Mouse (Mus musculus): ENCODE results near the gene Naa80. TPM values are rescaled to one million over a fixed set of nuclear protein-coding genes. Genes with fewer than 3 reads are reported as not detected.
A peak's percentile ranks its signal among the peaks of the same experiment; 100 is the strongest.

Gene Naa80
- polyA plus RNA-seq, 1 experiment = 11.3 TPM

- TF ChIP-seq POLR2A (IDR thresholded peaks at IDR 0.05; ENCODE audit: low read depth, low read length) (no peak), CTCF (IDR thresholded peaks at IDR 0.05; ENCODE audit: borderline replicate concordance, insufficient read depth, low read length) (no peak)
- H3K4me3 ChIP-seq (ENCODE audit: insufficient read depth, low read length) = no peak overlapping the region
- peaks cover 32% of the 10 kb centered on the region for H3K4me1 ChIP-seq (ENCODE audit: control insufficient read depth, insufficient read depth, low read length)
- H3K27ac ChIP-seq (ENCODE audit: insufficient read depth, low read length) = no peak overlapping the region
These were observed 46.3 kb downstream of the Naa80 start for GRCm38 (mm10) chr9:107624951-107625350.

GRCm38 (mm10) chr9:107625351-107626128, 46.9 kb downstream of the Naa80 start:
- TF ChIP-seq POLR2A (IDR thresholded peaks at IDR 0.05; ENCODE audit: low read depth, low read length) (no peak), CTCF (IDR thresholded peaks at IDR 0.05; ENCODE audit: borderline replicate concordance, insufficient read depth, low read length) (no peak)
- no peak overlapping the region for H3K4me3 ChIP-seq (ENCODE audit: insufficient read depth, low read length)
- 0 out of 2 replicates have a peak overlapping the region, but pooled peaks have one; percentile 29 for H3K27ac ChIP-seq (ENCODE audit: insufficient read depth, low read length)
- peaks cover 28% of the 10 kb centered on the region for H3K4me1 ChIP-seq (ENCODE audit: control insufficient read depth, insufficient read depth, low read length)

- no peak for TF ChIP-seq CTCF (IDR thresholded peaks at IDR 0.05; ENCODE audit: borderline replicate concordance, insufficient read depth, low read length)
- no peak for TF ChIP-seq POLR2A (IDR thresholded peaks at IDR 0.05; ENCODE audit: low read depth, low read length)
- peaks cover 29% of the 10 kb centered on the region for H3K4me1 ChIP-seq (ENCODE audit: control insufficient read depth, insufficient read depth, low read length)
- H3K27ac ChIP-seq (ENCODE audit: insufficient read depth, low read length) = peak overlapping the region; percentile 29
- H3K4me3 ChIP-seq (ENCODE audit: insufficient read depth, low read length) = no peak overlapping the region
These were observed 47.6 kb downstream of the Naa80 start for GRCm38 (mm10) chr9:107626158-107626843.

- Histone ChIP-seq H3K4me1 (ENCODE audit: control insufficient read depth, insufficient read depth, low read length) (peaks cover 28% of the 10 kb centered on the region), H3K4me3 (ENCODE audit: insufficient read depth, low read length) (no peak overlapping the region), H3K27ac (ENCODE audit: insufficient read depth, low read length) (peak overlapping the region; percentile 44)
- peak; percentile 86 for TF ChIP-seq CTCF (IDR thresholded peaks at IDR 0.05; ENCODE audit: borderline replicate concordance, insufficient read depth, low read length)
- TF ChIP-seq POLR2A (IDR thresholded peaks at IDR 0.05; ENCODE audit: low read depth, low read length) = no peak
These were observed 48.2 kb downstream of the Naa80 start for GRCm38 (mm10) chr9:107626844-107627277.

- H3K27ac ChIP-seq (ENCODE audit: insufficient read depth, low read length) = peak overlapping the region; percentile 22
- TF ChIP-seq CTCF (IDR thresholded peaks at IDR 0.05; ENCODE audit: borderline replicate concordance, insufficient read depth, low read length) = no peak
- TF ChIP-seq POLR2A (IDR thresholded peaks at IDR 0.05; ENCODE audit: low read depth, low read length) = no peak
- peaks cover 28% of the 10 kb centered on the region for H3K4me1 ChIP-seq (ENCODE audit: control insufficient read depth, insufficient read depth, low read length)
- H3K4me3 ChIP-seq (ENCODE audit: insufficient read depth, low read length) = no peak overlapping the region
These were observed 48.9 kb downstream of the Naa80 start for GRCm38 (mm10) chr9:107627387-107628255.

GRCm38 (mm10) chr9:107628721-107629410, 50.2 kb downstream of the Naa80 start:
- TF ChIP-seq CTCF (IDR thresholded peaks at IDR 0.05; ENCODE audit: borderline replicate concordance, insufficient read depth, low read length) (no peak), POLR2A (IDR thresholded peaks at IDR 0.05; ENCODE audit: low read depth, low read length) (no peak)
- Histone ChIP-seq H3K4me1 (ENCODE audit: control insufficient read depth, insufficient read depth, low read length) (peaks cover 28% of the 10 kb centered on the region), H3K4me3 (ENCODE audit: insufficient read depth, low read length) (no peak overlapping the region), H3K27ac (ENCODE audit: insufficient read depth, low read length) (no peak overlapping the region)

- H3K4me1 ChIP-seq (ENCODE audit: control insufficient read depth, insufficient read depth, low read length) = peaks cover 26% of the 10 kb centered on the region
These were observed 50.7 kb downstream of the Naa80 start for GRCm38 (mm10) chr9:107629411-107629730.

GRCm38 (mm10) chr9:107629901-107630425, 51.3 kb downstream of the Naa80 start:
- no peak overlapping the region; the same call in 1 of the 2 replicates for H3K27ac ChIP-seq (ENCODE audit: insufficient read depth, low read length)
- H3K4me3 ChIP-seq (ENCODE audit: insufficient read depth, low read length) = no peak overlapping the region
- peaks cover 21% of the 10 kb centered on the region for H3K4me1 ChIP-seq (ENCODE audit: control insufficient read depth, insufficient read depth, low read length)
- TF ChIP-seq POLR2A (IDR thresholded peaks at IDR 0.05; ENCODE audit: low read depth, low read length) = no peak
- no peak for TF ChIP-seq CTCF (IDR thresholded peaks at IDR 0.05; ENCODE audit: borderline replicate concordance, insufficient read depth, low read length)

More at GRCm38 (mm10) chr9:107629411-107629730, 50.7 kb downstream of the Naa80 start:
- no peak overlapping the region for H3K4me3 ChIP-seq (ENCODE audit: insufficient read depth, low read length)
- no peak overlapping the region for H3K27ac ChIP-seq (ENCODE audit: insufficient read depth, low read length)
- TF ChIP-seq POLR2A (IDR thresholded peaks at IDR 0.05; ENCODE audit: low read depth, low read length) (no peak), CTCF (IDR thresholded peaks at IDR 0.05; ENCODE audit: borderline replicate concordance, insufficient read depth, low read length) (no peak)

- Histone ChIP-seq H3K4me1 (ENCODE audit: control insufficient read depth, insufficient read depth, low read length) (peaks cover 21% of the 10 kb centered on the region), H3K4me3 (ENCODE audit: insufficient read depth, low read length) (no peak overlapping the region), H3K27ac (ENCODE audit: insufficient read depth, low read length) (peak overlapping the region; percentile 8)
- no peak for TF ChIP-seq POLR2A (IDR thresholded peaks at IDR 0.05; ENCODE audit: low read depth, low read length)
- TF ChIP-seq CTCF (IDR thresholded peaks at IDR 0.05; ENCODE audit: borderline replicate concordance, insufficient read depth, low read length) = no peak
These were observed 51.9 kb downstream of the Naa80 start for GRCm38 (mm10) chr9:107630576-107630975.

All from embryonic fibroblast, embryonic 13.5 days (primary cell).